Mouse (Mus musculus): Measurements from ENCODE around the gene Arhgef9.

GRCm38 (mm10) chrX:95196104-95196919 is at the start of gene Arhgef9:
- TF ChIP-seq CTCF (conservative IDR thresholded peaks at IDR 0.05; ENCODE audit: insufficient read depth, insufficient read length, low read depth, low read length) = no peak
- no peak for TF ChIP-seq POLR2A (IDR thresholded peaks at IDR 0.05; ENCODE audit: low read depth, low read length)

Data from kidney, adult 2 months (tissue).